Mouse (Mus musculus) heart, embryonic 14.5 days (tissue): ENCODE measurements at regions not wholly inside any gene's neighbourhood (a gene's known extent, or its start where the extent isn't known, plus 50 kb on each side); places are given as distances from the start of the nearest gene placed in this dataset.

Source experiments
- ATAC-seq: fragments of 200-750 bp; cut with Nextera tagmentation; 2 replicates; pipeline ENCODE4 v1.8.0; 2017; ENCODE audit warnings: low read depth, moderate TSS enrichment; ENCODE audit not compliant: insufficient number of reproducible peaks, insufficient read depth, low FRiP score
- H3K27ac ChIP-seq, 2 experiments: fragments of 200-500 bp in 1 of 2; fragments of 300-500 bp in 1 of 2; sonication (generic) in 1 of 2; replicated peaks in 1 of 2; 2 replicates each; pipeline ENCODE4 v1.5.1; 2012 to 2014; ENCODE audit warnings: low read depth in 2 of 2, low read length in 2 of 2, control low read depth in 1 of 2, mild to moderate bottlenecking in 1 of 2, mixed read lengths in 1 of 2; ENCODE audit not compliant: control insufficient read depth in 1 of 2, insufficient read depth in 1 of 2
- H3K27me3 ChIP-seq: fragments of 300-500 bp; sonication (generic); 2 replicates; pipeline ENCODE4 v1.6.1; 2014; ENCODE audit warnings: mild to moderate bottlenecking, low read length, control low read depth; ENCODE audit not compliant: control insufficient read depth, insufficient read depth
- H3K36me3 ChIP-seq: fragments of 300-500 bp; sonication (generic); 2 replicates; pipeline ENCODE4 v1.6.1; 2014; ENCODE audit warnings: mild to moderate bottlenecking, control low read depth, low read length, mixed read lengths; ENCODE audit not compliant: control insufficient read depth, insufficient read depth
- H3K4me1 ChIP-seq, 2 experiments: fragments of 200-500 bp in 1 of 2; fragments of 300-500 bp in 1 of 2; sonication (generic) in 1 of 2; 2 replicates each; pipeline ENCODE4 v1.6.1; 2012 to 2014; ENCODE audit warnings: low read length in 2 of 2, control low read depth in 1 of 2, mixed read lengths in 1 of 2; ENCODE audit not compliant: control insufficient read depth in 2 of 2, insufficient read depth in 2 of 2
- H3K4me2 ChIP-seq: fragments of 300-500 bp; sonication (generic); 2 replicates; pipeline ENCODE4 v1.6.1; 2014; ENCODE audit warnings: mild to moderate bottlenecking, low read length
- H3K4me3 ChIP-seq, 2 experiments: fragments of 200-500 bp in 1 of 2; fragments of 300-500 bp in 1 of 2; sonication (generic) in 1 of 2; 2 replicates each; pipeline ENCODE4 v1.5.1; 2012 to 2014; ENCODE audit warnings: low read length in 2 of 2, mild to moderate bottlenecking in 2 of 2, control low read depth in 1 of 2, low read depth in 1 of 2, moderate library complexity in 1 of 2; ENCODE audit not compliant: control insufficient read depth in 1 of 2, insufficient read depth in 1 of 2
- H3K9ac ChIP-seq: fragments of 300-500 bp; sonication (generic); 2 replicates; pipeline ENCODE4 v1.6.1; 2014; ENCODE audit warnings: mild to moderate bottlenecking, low read length
- H3K9me3 ChIP-seq: fragments of 300-500 bp; sonication (generic); 2 replicates; pipeline ENCODE4 v1.6.1; 2016; ENCODE audit warnings: low read length, control low read depth; ENCODE audit not compliant: control insufficient read depth
- WGBS: fragments of 180-500 bp; shearing (Covaris S2); extraction: QIAGEN DNeasy Blood & Tissue Kit; methylation state at CpG from one replicate; pipeline ENCODE4 v1.1.7; 2014; 5-methylcytosine and 5-hydroxymethylcytosine counted together

GRCm38 (mm10) chr3:56980593-56981304, 321.0 kb downstream of the Tm4sf1 start:
- ATAC-seq, result no peak
- Histone ChIP-seq H3K9me3 (no peaks in the 10 kb centered on the region), H3K27me3 (no peaks in the 10 kb centered on the region), H3K4me1 (no peaks in the 10 kb centered on the region), H3K36me3 (no peaks in the 10 kb centered on the region), H3K9ac (no peak overlapping the region), H3K27ac (no peak overlapping the region), H3K4me3 (no peak overlapping the region), H3K4me2 (no peak overlapping the region)
- WGBS, result 77% methylated on average over 3 of the region's 3 CpGs

- H3K4me3 ChIP-seq, result no peak overlapping the region
- H3K9ac ChIP-seq, result no peak overlapping the region
- ATAC-seq, result no peak
- H3K9me3 ChIP-seq, result no peaks in the 10 kb centered on the region
- H3K36me3 ChIP-seq, result no peaks in the 10 kb centered on the region
- H3K4me2 ChIP-seq, result no peak overlapping the region
- H3K27ac ChIP-seq, result no peak overlapping the region
- H3K4me1 ChIP-seq, result no peaks in the 10 kb centered on the region
- no peaks in the 10 kb centered on the region for H3K27me3 ChIP-seq
- WGBS, result 71% methylated on average over 1 of the region's 1 CpGs
Observed at GRCm38 (mm10) chr3:56966008-56966407, 335.8 kb downstream of the Tm4sf1 start.

DNA sequence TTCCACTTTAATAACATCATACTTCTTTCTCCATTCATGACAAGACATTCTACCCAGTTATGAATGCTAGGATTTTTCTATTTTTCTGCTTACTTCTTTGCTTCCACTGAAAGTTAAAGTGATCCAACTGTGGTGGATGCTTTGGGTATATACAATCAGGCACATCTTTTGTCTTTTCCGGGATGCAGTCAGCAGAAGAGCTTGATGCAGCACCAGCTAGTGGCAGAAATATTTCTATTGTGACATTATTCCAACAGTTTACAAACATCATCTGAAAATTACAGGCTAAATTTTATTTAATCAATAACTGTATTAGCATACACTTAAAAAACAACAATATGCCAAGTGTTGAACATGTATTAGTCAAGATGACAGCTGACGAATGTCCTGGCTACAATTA, 336.3 kb downstream of the Tm4sf1 start:
- Histone ChIP-seq H3K4me3 (no peak overlapping the region), H3K27me3 (no peaks in the 10 kb centered on the region), H3K4me2 (no peak overlapping the region), H3K27ac (no peak overlapping the region), H3K36me3 (no peaks in the 10 kb centered on the region), H3K9ac (no peak overlapping the region), H3K4me1 (no peaks in the 10 kb centered on the region), H3K9me3 (no peaks in the 10 kb centered on the region)
- no peak for ATAC-seq
- 88% methylated on average over 2 of the region's 2 CpGs for WGBS

- Histone ChIP-seq H3K4me2 (no peak overlapping the region), H3K9me3 (no peaks in the 10 kb centered on the region), H3K9ac (no peak overlapping the region), H3K36me3 (no peaks in the 10 kb centered on the region), H3K4me3 (no peak overlapping the region), H3K27me3 (no peaks in the 10 kb centered on the region), H3K4me1 (no peaks in the 10 kb centered on the region), H3K27ac (no peak overlapping the region)
- WGBS, result 84% methylated on average over 3 of the region's 3 CpGs
- ATAC-seq, result no peak
Observed at GRCm38 (mm10) chr3:56964156-56964555, 337.6 kb downstream of the Tm4sf1 start.

DNA sequence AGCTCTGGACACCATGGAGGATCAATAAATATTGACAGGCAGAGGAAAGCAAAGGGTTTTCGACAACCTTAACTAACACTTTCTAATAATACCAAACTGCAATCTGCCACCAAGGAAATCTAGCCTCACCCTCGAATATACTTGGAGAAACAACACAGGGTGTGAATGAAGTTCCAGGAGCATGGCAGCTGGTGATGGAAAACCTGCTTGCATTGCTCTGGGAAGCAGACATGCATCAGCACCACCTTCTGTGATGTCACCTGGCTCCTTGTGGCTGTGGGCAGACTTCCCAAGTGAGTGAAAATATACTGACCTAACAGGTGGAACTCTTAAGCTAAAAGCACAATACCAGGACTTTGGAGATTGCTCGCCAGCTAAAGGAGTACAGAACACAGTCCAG, 338.5 kb downstream of the Tm4sf1 start:
- H3K27ac ChIP-seq, result no peak overlapping the region
- no peak overlapping the region for H3K4me3 ChIP-seq
- no peak overlapping the region for H3K9ac ChIP-seq
- WGBS, result 71% methylated on average over 3 of the region's 3 CpGs
- H3K36me3 ChIP-seq, result no peaks in the 10 kb centered on the region
- H3K4me2 ChIP-seq, result no peak overlapping the region
- no peaks in the 10 kb centered on the region for H3K4me1 ChIP-seq
- ATAC-seq, result no peak
- H3K9me3 ChIP-seq, result no peaks in the 10 kb centered on the region
- no peaks in the 10 kb centered on the region for H3K27me3 ChIP-seq

GRCm38 (mm10) chr3:56962248-56963013, 339.4 kb downstream of the Tm4sf1 start:
- WGBS, result 37% methylated on average over 3 of the region's 3 CpGs
- Histone ChIP-seq H3K36me3 (no peaks in the 10 kb centered on the region), H3K4me3 (no peak overlapping the region), H3K4me2 (no peak overlapping the region), H3K9me3 (no peaks in the 10 kb centered on the region), H3K27ac (no peak overlapping the region), H3K27me3 (no peaks in the 10 kb centered on the region), H3K4me1 (no peaks in the 10 kb centered on the region), H3K9ac (no peak overlapping the region)
- no peak for ATAC-seq

DNA sequence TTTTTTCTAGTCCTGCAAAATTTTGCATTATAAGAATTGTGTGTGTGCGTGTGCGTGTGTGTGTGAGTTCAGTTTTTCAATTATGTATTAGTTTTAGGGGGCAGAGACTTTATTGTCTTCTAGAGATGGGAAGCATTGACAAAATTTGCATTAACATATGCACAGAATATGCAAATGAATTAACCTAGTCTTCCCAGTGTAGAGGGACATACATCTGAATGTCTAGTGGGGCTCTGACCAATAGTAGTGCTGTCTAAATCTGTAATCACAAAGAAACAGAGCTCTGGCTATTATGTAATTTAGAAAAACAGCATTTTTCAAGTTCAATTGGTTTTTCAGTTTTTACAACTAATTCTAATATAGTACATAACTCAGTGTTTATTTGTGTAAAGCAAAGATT, 344.8 kb downstream of the Tm4sf1 start:
- Histone ChIP-seq H3K9me3 (no peaks in the 10 kb centered on the region), H3K4me2 (no peak overlapping the region), H3K9ac (no peak overlapping the region), H3K36me3 (no peaks in the 10 kb centered on the region), H3K27ac (no peak overlapping the region), H3K4me3 (no peak overlapping the region), H3K4me1 (no peaks in the 10 kb centered on the region), H3K27me3 (no peaks in the 10 kb centered on the region)
- 91% methylated on average over 2 of the region's 2 CpGs for WGBS
- ATAC-seq, result no peak

- Histone ChIP-seq H3K4me1 (no peaks in the 10 kb centered on the region), H3K27ac (no peak overlapping the region), H3K27me3 (no peaks in the 10 kb centered on the region), H3K9ac (no peak overlapping the region), H3K4me3 (no peak overlapping the region), H3K9me3 (no peaks in the 10 kb centered on the region), H3K36me3 (no peaks in the 10 kb centered on the region), H3K4me2 (no peak overlapping the region)
- no peak for ATAC-seq
- WGBS, result 78% methylated on average over 2 of the region's 2 CpGs
Observed at GRCm38 (mm10) chr3:56955799-56956121, 346.0 kb downstream of the Tm4sf1 start.
